Mouse (Mus musculus) liver, postnatal 0 days (tissue): Measurements from ENCODE around the gene Nr1i3. TPM values are rescaled to one million over a fixed set of nuclear protein-coding genes. Genes with fewer than 3 reads are reported as not detected.
A peak's percentile ranks its signal among the peaks of the same experiment; 100 is the strongest.

ENCODE experiments used
- ATAC-seq: fragments of 200-750 bp; cut with Nextera tagmentation; 2 replicates; pipeline ENCODE4 v1.8.0; 2017; ENCODE audit warnings: mild to moderate bottlenecking, moderate library complexity
- DNase-seq: peaks from one replicate; pipeline ENCODE4 v3.0.0-alpha.2; 2016
- H3K27ac ChIP-seq: fragments of 300-500 bp; sonication (generic); 2 replicates; pipeline ENCODE4 v1.5.1; 2014; ENCODE audit warnings: antibody characterized with exemption, moderate library complexity, mild to moderate bottlenecking, low read depth
- H3K27me3 ChIP-seq: fragments of 300-500 bp; sonication (generic); 2 replicates; pipeline ENCODE4 v1.6.1; 2014; ENCODE audit warnings: low read length, control low read depth, mixed read lengths; ENCODE audit not compliant: insufficient read depth
- H3K36me3 ChIP-seq: fragments of 300-500 bp; sonication (generic); replicated peaks from 2 replicates; pipeline ENCODE4 v1.6.1; 2014; ENCODE audit warnings: mild to moderate bottlenecking, control low read depth, low read length, moderate library complexity, mixed read lengths; ENCODE audit not compliant: insufficient read depth
- H3K4me1 ChIP-seq: fragments of 300-500 bp; sonication (generic); 2 replicates; pipeline ENCODE4 v1.6.1; 2014; ENCODE audit warnings: antibody characterized with exemption, mild to moderate bottlenecking, control low read depth; ENCODE audit not compliant: insufficient read depth
- H3K4me2 ChIP-seq: fragments of 300-500 bp; sonication (generic); 2 replicates; pipeline ENCODE4 v1.6.1; 2014; ENCODE audit warnings: low read depth, mild to moderate bottlenecking, low read length, moderate library complexity, mixed read lengths
- H3K4me3 ChIP-seq: fragments of 300-500 bp; sonication (generic); 2 replicates; pipeline ENCODE4 v1.5.1; 2014; ENCODE audit warnings: low read depth, low read length
- H3K9ac ChIP-seq: fragments of 300-500 bp; sonication (generic); replicated peaks from 2 replicates; pipeline ENCODE4 v1.6.1; 2014; ENCODE audit warnings: mild to moderate bottlenecking, moderate library complexity
- H3K9me3 ChIP-seq: fragments of 300-500 bp; sonication (generic); 2 replicates; pipeline ENCODE4 v1.6.1; 2016; ENCODE audit warnings: mild to moderate bottlenecking, control low read depth, low read length, mixed read lengths
- CTCF ChIP-seq: sonication (generic); IDR thresholded peaks from 2 replicates; pipeline ENCODE4 v1.5.1; 2016; ENCODE audit warnings: antibody characterized with exemption, low read depth
- EP300 ChIP-seq: IDR thresholded peaks from 2 replicates; pipeline ENCODE4 v1.6.1; 2016; ENCODE audit warnings: antibody characterized with exemption, low read depth, mild to moderate bottlenecking
- WGBS: fragments of 180-500 bp; shearing (Covaris S2); extraction: QIAGEN DNeasy Blood & Tissue Kit; methylation state at CpG from one replicate; pipeline ENCODE4 v1.1.7; 2014; ENCODE audit not compliant: insufficient replicate concordance; 5-methylcytosine and 5-hydroxymethylcytosine counted together
- polyA plus RNA-seq: library from polyadenylated mRNA; unstranded; fragments of >200 nt; fragmentation: Nextera tagmentation; extraction: Ambion mirVana; gene quantifications from 2 replicates; pipeline ENCODE4 v1.2.1, GENCODE M21; 2015

Nr1i3 gene
- 49.6 and 53.1 TPM in 2 replicates for polyA plus RNA-seq

- WGBS, result 71% methylated on average over 10 of the region's 10 CpGs
- TF ChIP-seq CTCF (no peak), EP300 (peak; percentile 39; the same call in 1 of the 2 replicates)
- Histone ChIP-seq H3K9me3 (no peaks in the 10 kb centered on the region), H3K36me3 (peaks cover 8% of the 10 kb centered on the region), H3K4me3 (peak within 1 kb of the TSS; percentile 34), H3K9ac (peak within 1 kb of the TSS; percentile 55), H3K27me3 (no peaks in the 10 kb centered on the region), H3K4me2 (peak within 1 kb of the TSS; percentile 63), H3K27ac (peak within 1 kb of the TSS; percentile 93), H3K4me1 (peaks cover 12% of the 10 kb centered on the region)
- peak; percentile 92 for ATAC-seq
- DNase-seq, result peak; percentile 68
Measured at GRCm38 (mm10) chr1:171213801-171214496, at the start of gene Nr1i3. TSS of gene Nr1i3 (plus strand) at chr1:171213970.

GRCm38 (mm10) chr1:171164258-171164657 lies 49.5 kb upstream of the Nr1i3 start:
- H3K4me2 ChIP-seq, result no peak overlapping the region
- H3K9ac ChIP-seq, result no peak overlapping the region

GRCm38 (mm10) chr1:171165629-171166345 lies 48.0 kb upstream of the Nr1i3 start:
- ATAC-seq, result no peak
- Histone ChIP-seq H3K9me3 (no peaks in the 10 kb centered on the region), H3K27ac (no peak overlapping the region), H3K36me3 (no peaks in the 10 kb centered on the region), H3K4me1 (no peaks in the 10 kb centered on the region), H3K9ac (no peak overlapping the region), H3K4me2 (no peak overlapping the region), H3K27me3 (no peaks in the 10 kb centered on the region), H3K4me3 (no peak overlapping the region)
- DNase-seq, result no peak
- WGBS, result 44% methylated on average over 5 of the region's 5 CpGs
- TF ChIP-seq EP300 (no peak), CTCF (no peak)

More at GRCm38 (mm10) chr1:171164258-171164657, 49.5 kb upstream of the Nr1i3 start:
- Histone ChIP-seq H3K27ac (no peak overlapping the region), H3K4me1 (peaks cover 9% of the 10 kb centered on the region), H3K9me3 (no peaks in the 10 kb centered on the region), H3K36me3 (no peaks in the 10 kb centered on the region), H3K4me3 (no peak overlapping the region), H3K27me3 (no peaks in the 10 kb centered on the region)
- 28% methylated on average over 3 of the region's 3 CpGs for WGBS
- peak; percentile 58 for TF ChIP-seq CTCF
- no peak for TF ChIP-seq EP300
- ATAC-seq (no peak), DNase-seq (no peak)

- Histone ChIP-seq H3K36me3 (no peaks in the 10 kb centered on the region), H3K4me3 (no peak overlapping the region), H3K27ac (no peak overlapping the region), H3K27me3 (no peaks in the 10 kb centered on the region), H3K4me2 (no peak overlapping the region), H3K9ac (no peak overlapping the region), H3K9me3 (no peaks in the 10 kb centered on the region), H3K4me1 (no peaks in the 10 kb centered on the region)
- DNase-seq (no peak), ATAC-seq (no peak)
- WGBS, result 76% methylated on average over 12 of the region's 12 CpGs
- TF ChIP-seq EP300, result no peak
- no peak for TF ChIP-seq CTCF
Measured at GRCm38 (mm10) chr1:171168906-171169305, 44.9 kb upstream of the Nr1i3 start.

- 52% methylated on average over 3 of the region's 3 CpGs for WGBS
- H3K4me1 ChIP-seq, result no peaks in the 10 kb centered on the region
- ATAC-seq (no peak), DNase-seq (no peak)
- no peaks in the 10 kb centered on the region for H3K27me3 ChIP-seq
- no peak for TF ChIP-seq CTCF
- TF ChIP-seq EP300, result no peak
- no peak overlapping the region for H3K4me3 ChIP-seq
- H3K4me2 ChIP-seq, result no peak overlapping the region
- H3K9me3 ChIP-seq, result no peaks in the 10 kb centered on the region
- no peak overlapping the region for H3K27ac ChIP-seq
- H3K9ac ChIP-seq, result no peak overlapping the region
- H3K36me3 ChIP-seq, result no peaks in the 10 kb centered on the region
Measured at GRCm38 (mm10) chr1:171169913-171170312, 43.9 kb upstream of the Nr1i3 start.

GRCm38 (mm10) chr1:171171138-171171537 lies 42.6 kb upstream of the Nr1i3 start:
- 27% methylated on average over 3 of the region's 3 CpGs for WGBS
- Histone ChIP-seq H3K9ac (no peak overlapping the region), H3K9me3 (no peaks in the 10 kb centered on the region), H3K4me2 (no peak overlapping the region), H3K4me1 (no peaks in the 10 kb centered on the region), H3K4me3 (no peak overlapping the region), H3K36me3 (no peaks in the 10 kb centered on the region), H3K27me3 (no peaks in the 10 kb centered on the region), H3K27ac (no peak overlapping the region)
- TF ChIP-seq EP300, result no peak
- no peak for TF ChIP-seq CTCF
- ATAC-seq (peak; percentile 27; the same call in 1 of the 2 replicates), DNase-seq (no peak)
